13 mouse cellular contexts compared by ENCODE assay signal in the genomic region with DNA sequence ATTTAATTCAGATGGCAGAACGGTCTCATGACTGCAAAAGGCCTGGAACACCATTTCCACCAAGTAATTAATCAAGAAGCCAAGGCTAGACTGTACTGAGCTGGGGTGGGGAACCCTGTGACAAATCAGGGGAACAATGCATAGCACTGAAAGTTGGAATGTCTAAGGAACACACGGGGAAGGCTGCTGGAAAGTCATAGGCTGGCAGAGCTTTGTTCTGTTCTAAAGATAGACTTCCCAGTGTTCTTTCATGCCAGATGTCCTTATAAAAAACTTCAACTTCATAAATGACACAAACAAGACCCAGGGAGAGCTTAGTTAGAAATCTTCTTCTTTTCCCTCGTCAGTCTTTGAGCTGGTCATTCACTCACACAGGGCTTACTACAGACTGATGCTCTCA. TPM values are rescaled to one million over a fixed set of nuclear protein-coding genes. Genes with fewer than 3 reads are reported as not detected.
A peak's percentile ranks its signal among the peaks of the same experiment; 100 is the strongest.
DNase-seq lines count a peak whose midpoint lies in the region; ATAC-seq and TF ChIP-seq lines count a peak whose summit lies in the region.
"Had no signal": no experiment of that assay in that cellular context is flagged by ENCODE, and none has a peak within 500 bp of the region (broad histone marks: within the 10 kb centered on the region; RNA-seq: fewer than 3 reads in every experiment).

No protein-coding gene starts in this region.

- intact Hi-C loops in heart, postnatal 36 days (cut with DNase I), result loop anchor here (5.0 to 10.0 kb wide), 2 partner anchors 424 to 624 kb away; partner anchors contain the start of genes Ak9, Fig4 and Gtf3c6

- no peak overlapping the region for H3K9ac ChIP-seq in heart, embryonic 11.5 days (ENCODE audit: low read depth, low read length)
- no peak overlapping the region for H3K9ac ChIP-seq in limb, embryonic 12.5 days (replicated peaks)
- H3K9ac ChIP-seq in liver, postnatal 0 days (replicated peaks), result no peak overlapping the region

- no peak overlapping the region for H3K27ac ChIP-seq in heart, embryonic 11.5 days (ENCODE audit: low read depth, low read length)
- no peak overlapping the region for H3K27ac ChIP-seq in limb, embryonic 12.5 days
- no peak overlapping the region for H3K27ac ChIP-seq in limb, embryonic 10.5 days
- H3K27ac ChIP-seq in liver, postnatal 0 days (ENCODE audit: low read depth), result no peak overlapping the region
- H3K27ac ChIP-seq: liver, embryonic 15.5 days had no signal

- H3K9me3 ChIP-seq in heart, embryonic 11.5 days (replicated peaks; ENCODE audit: control insufficient read depth, low read length), result no peaks in the 10 kb centered on the region
- no peaks in the 10 kb centered on the region for H3K9me3 ChIP-seq in limb, embryonic 12.5 days
- no peaks in the 10 kb centered on the region for H3K9me3 ChIP-seq in limb, embryonic 10.5 days (replicated peaks)
- no peaks in the 10 kb centered on the region for H3K9me3 ChIP-seq in liver, postnatal 0 days (ENCODE audit: low read length)
- H3K9me3 ChIP-seq: forebrain, embryonic 10.5 days; liver, embryonic 15.5 days had no signal

- no peak for TF ChIP-seq EP300 in liver, postnatal 0 days (IDR thresholded peaks at IDR 0.05; ENCODE audit: low read depth)

- 64% methylated on average over 3 of the region's 3 CpGs for WGBS in heart, embryonic 11.5 days (ENCODE audit: insufficient replicate concordance)
- WGBS in limb, embryonic 12.5 days, result 80% methylated on average over 3 of the region's 3 CpGs
- WGBS in limb, embryonic 10.5 days, result 90% methylated on average over 3 of the region's 3 CpGs
- WGBS in liver, postnatal 0 days (ENCODE audit: insufficient replicate concordance), result 75% methylated on average over 3 of the region's 3 CpGs

- peaks cover 26% of the 10 kb centered on the region for H3K4me1 ChIP-seq in heart, embryonic 11.5 days (ENCODE audit: control insufficient read depth, insufficient read depth, low read length)
- H3K4me1 ChIP-seq in limb, embryonic 12.5 days (replicated peaks), result peaks cover 15% of the 10 kb centered on the region
- H3K4me1 ChIP-seq in limb, embryonic 10.5 days, result peaks cover 13% of the 10 kb centered on the region; the same call in 1 of the 2 replicates
- H3K4me1 ChIP-seq in liver, postnatal 0 days (ENCODE audit: insufficient read depth), result peaks cover 17% of the 10 kb centered on the region

- no peaks in the 10 kb centered on the region for H3K36me3 ChIP-seq in heart, embryonic 11.5 days (ENCODE audit: control insufficient read depth, insufficient read depth, low read length)
- peaks cover 5% of the 10 kb centered on the region; the same call in 1 of the 2 replicates for H3K36me3 ChIP-seq in limb, embryonic 12.5 days
- peaks cover 22% of the 10 kb centered on the region for H3K36me3 ChIP-seq in limb, embryonic 10.5 days
- H3K36me3 ChIP-seq in liver, postnatal 0 days (replicated peaks; ENCODE audit: insufficient read depth, low read length), result peaks cover 2% of the 10 kb centered on the region; the same call in 1 of the 2 replicates
- H3K36me3 ChIP-seq: liver, embryonic 15.5 days had no signal

- H3K27me3 ChIP-seq in heart, embryonic 11.5 days (ENCODE audit: control insufficient read depth, insufficient read depth, low read length), result no peaks in the 10 kb centered on the region
- H3K27me3 ChIP-seq in limb, embryonic 12.5 days, result no peaks in the 10 kb centered on the region
- no peaks in the 10 kb centered on the region for H3K27me3 ChIP-seq in limb, embryonic 10.5 days (ENCODE audit: low read depth, poor library complexity, severe bottlenecking)
- peaks cover 16% of the 10 kb centered on the region for H3K27me3 ChIP-seq in liver, postnatal 0 days (ENCODE audit: insufficient read depth, low read length)

- H3K4me2 ChIP-seq in heart, embryonic 11.5 days, result peak overlapping the region; percentile 32; the same call in 1 of the 2 replicates
- peak overlapping the region; percentile 13 for H3K4me2 ChIP-seq in limb, embryonic 12.5 days
- H3K4me2 ChIP-seq in liver, postnatal 0 days (ENCODE audit: low read depth, low read length), result 0 out of 2 replicates have a peak overlapping the region, but pooled peaks have one; percentile 6

- no peak for ATAC-seq in heart, embryonic 11.5 days (replicated peaks; ENCODE audit: insufficient number of reproducible peaks, low FRiP score, low TSS enrichment)
- no peak for ATAC-seq in limb, embryonic 12.5 days (ENCODE audit: insufficient number of reproducible peaks, insufficient read depth, low FRiP score, low TSS enrichment, low read depth)
- no peak for ATAC-seq in liver, postnatal 0 days

- TF ChIP-seq CTCF in liver, postnatal 0 days (IDR thresholded peaks at IDR 0.05; ENCODE audit: low read depth), result no peak

- H3K4me3 ChIP-seq in heart, embryonic 11.5 days (ENCODE audit: low read depth, low read length), result no peak overlapping the region
- no peak overlapping the region for H3K4me3 ChIP-seq in limb, embryonic 12.5 days (replicated peaks)
- H3K4me3 ChIP-seq in limb, embryonic 10.5 days, result no peak overlapping the region
- no peak overlapping the region for H3K4me3 ChIP-seq in liver, postnatal 0 days (ENCODE audit: low read depth, low read length)

- DNase-seq in heart, postnatal 36 days, result no peak
- no peak for DNase-seq in limb, embryonic 10.5 days (ENCODE audit: low spot score)
- DNase-seq in adipocyte (ENCODE audit: low spot score), result peak; percentile 26
- DNase-seq in liver, postnatal 0 days, result no peak
- no peak for DNase-seq in B cell, adult 2 months
- DNase-seq in spleen, adult 12 weeks (ENCODE audit: low spot score), result no peak
- DNase-seq: cerebellum, postnatal 36 days; kidney, adult 8-10 months; retina, postnatal 1 day had no signal

RNA-seq across cellular contexts. Expression of gene Cdc40, which starts 1.9 kb away (rescaled TPM):
- 23.3 and 26.5 TPM in 2 replicates for polyA plus RNA-seq in heart, embryonic 11.5 days (2014; fragmentation: Nextera tagmentation; extraction: Ambion mirVana)
- total RNA-seq in heart, postnatal 36 days (2021), result 10 to 100 TPM; 19.6 to 21.2 TPM
- polyA plus RNA-seq in limb, embryonic 12.5 days (2016; fragmentation: Nextera tagmentation; extraction: Ambion mirVana), result 39.6 and 41.7 TPM in 2 replicates
- polyA plus RNA-seq in limb, embryonic 10.5 days (2016; fragmentation: Nextera tagmentation; extraction: Ambion mirVana), result 38.7 and 40.5 TPM in 2 replicates
- 9.4 and 10.3 TPM in 2 replicates for polyA plus RNA-seq in liver, postnatal 0 days (2015; fragmentation: Nextera tagmentation; extraction: Ambion mirVana)

RNA-seq across cellular contexts. Expression of gene Wasf1, which starts 2.0 kb away (rescaled TPM):
- 16.6 and 19.5 TPM in 2 replicates for polyA plus RNA-seq in heart, embryonic 11.5 days (2014; fragmentation: Nextera tagmentation; extraction: Ambion mirVana)
- under 1 TPM; 0.57 to 0.69 TPM for total RNA-seq in heart, postnatal 36 days (2021)
- polyA plus RNA-seq in limb, embryonic 12.5 days (2016; fragmentation: Nextera tagmentation; extraction: Ambion mirVana), result 31.3 and 35.5 TPM in 2 replicates
- polyA plus RNA-seq in limb, embryonic 10.5 days (2016; fragmentation: Nextera tagmentation; extraction: Ambion mirVana), result 43.4 and 48.6 TPM in 2 replicates
- 0.59 and 0.61 TPM in 2 replicates for polyA plus RNA-seq in liver, postnatal 0 days (2015; fragmentation: Nextera tagmentation; extraction: Ambion mirVana)

Comparison
In these comparisons a context has a peak if more than half of its experiments do, and no peak if none do; other contexts are left out.
1. RNA of gene Wasf1, which starts 2.0 kb away (polyA plus RNA-seq): 43.4 to 48.6 TPM in limb, embryonic 10.5 days, 31.3 to 35.5 TPM in limb, embryonic 12.5 days and 16.6 to 19.5 TPM in heart, embryonic 11.5 days; 0.59 to 0.61 TPM in liver, postnatal 0 days; every median in the first group is over 10 times any median in the second.
2. Peak in every context shown above with its lines, with median percentiles within 50 percentile points of each other: H3K4me2 ChIP-seq.